Mouse (Mus musculus) heart, adult 2 months (tissue): Measurements from ENCODE around the gene Cacna1c.

Experiments used
- CTCF ChIP-seq: fragments of 200-600 bp; IDR thresholded peaks from 2 replicates; pipeline ENCODE4 v1.8.1; 2022; ENCODE audit warnings: antibody characterized with exemption, mild to moderate bottlenecking, moderate library complexity
- POLR2A ChIP-seq: fragments of 200-500 bp; IDR thresholded peaks from 2 replicates; pipeline ENCODE4 v1.6.1; 2011; ENCODE audit warnings: mild to moderate bottlenecking, low read depth, low read length, control low read depth; ENCODE audit not compliant: insufficient read depth

GRCm38 (mm10) chr6:118756511-118756910, 439.7 kb downstream of the Cacna1c start:
- no peak for TF ChIP-seq POLR2A
- TF ChIP-seq CTCF, result no peak
